Mouse (Mus musculus) layer of hippocampus, adult 18-20 months (tissue): Measurements from ENCODE around the gene Bcl6. TPM values are rescaled to one million over a fixed set of nuclear protein-coding genes. Genes with fewer than 3 reads are reported as not detected.

Experiments
- DNase-seq, 2 experiments: peaks; one replicate each; pipeline ENCODE4 v3.0.0; 2022; ENCODE audit warnings: low spot score in 2 of 2
- total RNA-seq, 2 experiments: library from RNA; stranded (reverse); gene quantifications; 2 replicates each; pipeline ENCODE4 v1.2.3; 2021

The Bcl6 gene
- total RNA-seq, 2 experiments from 2014 or later, result 55.9 to 63.8 TPM

- peak; percentile 81 to 94 for DNase-seq
These were observed 2.5 kb upstream of the Bcl6 start for GRCm38 (mm10) chr16:23991170-23991569.

GRCm38 (mm10) chr16:23990161-23990970 is 1.7 kb upstream of the Bcl6 start:
- no peak for DNase-seq

DNA sequence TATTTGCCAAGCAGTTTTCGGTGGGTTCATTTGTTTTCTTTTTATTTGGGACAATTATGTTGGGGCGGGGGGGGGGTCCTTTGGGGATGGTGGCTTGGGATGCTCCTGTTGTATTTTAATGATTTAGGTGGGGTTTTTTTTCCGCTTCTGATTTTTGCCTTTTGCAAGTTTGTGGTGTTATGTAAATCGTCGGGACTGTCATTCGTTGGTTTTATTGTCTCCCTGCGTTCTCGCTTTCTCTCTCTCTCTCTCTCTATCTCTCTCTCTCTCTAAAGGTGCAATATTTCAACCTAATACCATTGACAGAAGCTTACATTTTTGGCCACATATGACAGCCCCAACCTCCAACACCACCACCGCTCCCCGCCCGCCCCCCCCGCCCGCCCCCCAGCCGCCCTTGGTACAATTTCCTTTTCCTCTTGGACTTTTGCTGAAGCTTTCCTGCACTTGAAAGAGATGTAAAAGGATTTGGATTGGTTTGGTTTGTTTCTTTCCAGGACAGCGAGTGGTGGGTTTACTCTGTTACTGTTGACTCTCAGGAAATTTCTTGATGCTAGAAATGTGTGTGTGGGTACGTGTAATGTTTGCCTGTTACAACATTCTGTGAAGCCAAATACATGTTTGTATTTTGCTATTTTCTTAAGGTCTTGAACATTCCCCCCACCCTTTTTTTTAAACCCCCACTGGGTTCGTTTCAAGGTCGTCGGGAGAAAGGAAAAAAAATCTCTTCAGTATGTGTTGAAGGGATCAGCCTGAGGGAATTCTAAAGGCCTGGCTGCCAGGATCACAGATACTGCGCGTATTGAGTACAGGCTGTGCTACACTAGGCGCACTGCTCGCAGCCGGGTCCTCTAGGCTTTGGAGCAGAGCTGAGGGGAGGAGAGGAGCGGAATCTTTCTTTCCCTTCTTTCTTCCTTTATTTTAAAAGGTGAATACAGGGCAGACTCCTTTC is 833 bp upstream of the Bcl6 start:
- peak in 1 of 2 experiments; percentile 78 for DNase-seq

GRCm38 (mm10) chr16:23988157-23988465 is 541 bp downstream of the Bcl6 start:
- DNase-seq, result no peak

DNA sequence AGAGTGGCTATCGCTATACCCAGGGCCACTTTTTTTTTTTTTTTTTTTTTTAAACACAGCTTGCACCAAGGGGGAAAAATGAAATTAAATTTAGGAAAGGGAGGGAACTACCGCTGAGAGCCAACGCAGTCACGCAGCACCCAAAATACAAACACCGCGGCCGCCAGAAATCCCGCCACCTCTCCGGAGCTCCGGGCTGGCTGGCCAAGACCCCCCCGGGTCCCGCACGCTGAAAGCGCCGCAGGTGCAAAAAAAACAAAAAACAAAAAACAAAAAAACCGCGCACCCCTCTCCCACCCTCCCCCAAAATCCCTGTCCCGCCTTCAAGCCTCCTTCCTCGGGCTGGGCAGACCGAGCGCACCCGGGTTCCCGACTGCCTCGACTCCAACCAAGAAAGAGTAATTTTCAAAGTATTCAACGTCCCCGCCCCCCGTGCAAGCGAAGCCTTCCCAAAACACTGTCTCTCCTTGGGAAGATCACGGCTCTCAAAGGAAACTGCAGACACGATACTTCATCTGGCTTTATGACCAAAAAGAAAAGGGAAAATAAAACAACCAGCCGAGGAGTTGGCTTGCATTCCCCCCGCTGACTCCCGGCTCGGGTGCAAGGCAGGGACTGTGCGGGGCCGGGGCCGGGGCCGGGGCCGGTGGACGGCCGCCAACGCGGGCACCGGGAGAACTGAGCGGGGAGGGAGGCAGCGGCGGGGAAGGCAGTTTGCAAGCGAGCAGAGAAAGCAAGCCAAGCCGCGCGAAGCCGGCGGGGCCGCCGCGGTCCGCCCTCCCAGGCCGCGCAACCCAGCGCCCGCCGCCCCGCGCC is 1.1 kb downstream of the Bcl6 start:
- DNase-seq, result peak in 1 of 2 experiments; percentile 52

GRCm38 (mm10) chr16:23986871-23987270 is 1.8 kb downstream of the Bcl6 start:
- peak in 1 of 2 experiments; percentile 48 for DNase-seq

DNA sequence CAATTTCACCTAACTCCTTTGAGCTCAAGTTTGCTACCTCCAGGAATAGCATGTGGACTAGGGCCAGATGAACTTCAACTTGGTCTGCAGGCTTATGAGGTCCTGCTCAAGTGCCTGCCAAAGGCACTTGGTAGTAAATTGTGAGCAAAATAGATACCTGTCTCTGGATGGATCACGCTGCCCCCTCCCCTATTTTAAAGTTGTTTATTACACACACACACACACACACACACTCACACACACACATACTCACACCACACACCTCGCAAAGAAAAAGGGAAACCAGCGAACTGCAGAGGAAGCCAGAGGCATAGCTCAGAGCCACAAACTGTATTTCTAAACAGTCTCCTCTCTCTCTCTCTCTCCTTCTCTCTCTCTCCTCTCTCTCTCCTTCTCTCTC is 2.5 kb downstream of the Bcl6 start:
- no peak for DNase-seq

DNA sequence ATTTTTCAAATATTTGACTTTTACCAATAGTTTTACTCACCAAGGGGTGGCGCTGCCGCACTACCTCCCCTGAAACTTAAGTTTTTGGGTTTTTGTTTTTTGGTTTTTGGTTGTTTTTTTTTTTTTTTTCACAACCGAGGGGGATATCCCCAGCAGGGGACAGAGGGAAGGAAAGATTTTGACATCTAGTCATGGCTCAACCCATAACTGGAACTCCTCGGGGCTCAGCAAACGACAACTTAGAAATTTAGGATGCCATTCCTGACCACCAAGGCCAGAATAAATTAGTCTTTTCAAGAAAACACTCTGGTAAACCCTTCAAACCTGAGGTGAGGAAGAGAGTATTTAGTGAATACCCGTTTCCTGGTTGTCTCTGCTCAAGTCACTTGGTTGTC is 3.2 kb downstream of the Bcl6 start:
- DNase-seq, result no peak

GRCm38 (mm10) chr16:23984760-23985466 is 3.7 kb downstream of the Bcl6 start:
- peak in 1 of 2 experiments; percentile 66 for DNase-seq

GRCm38 (mm10) chr16:23984183-23984582 is 4.5 kb downstream of the Bcl6 start:
- peak; percentile 80 to 95 for DNase-seq

DNA sequence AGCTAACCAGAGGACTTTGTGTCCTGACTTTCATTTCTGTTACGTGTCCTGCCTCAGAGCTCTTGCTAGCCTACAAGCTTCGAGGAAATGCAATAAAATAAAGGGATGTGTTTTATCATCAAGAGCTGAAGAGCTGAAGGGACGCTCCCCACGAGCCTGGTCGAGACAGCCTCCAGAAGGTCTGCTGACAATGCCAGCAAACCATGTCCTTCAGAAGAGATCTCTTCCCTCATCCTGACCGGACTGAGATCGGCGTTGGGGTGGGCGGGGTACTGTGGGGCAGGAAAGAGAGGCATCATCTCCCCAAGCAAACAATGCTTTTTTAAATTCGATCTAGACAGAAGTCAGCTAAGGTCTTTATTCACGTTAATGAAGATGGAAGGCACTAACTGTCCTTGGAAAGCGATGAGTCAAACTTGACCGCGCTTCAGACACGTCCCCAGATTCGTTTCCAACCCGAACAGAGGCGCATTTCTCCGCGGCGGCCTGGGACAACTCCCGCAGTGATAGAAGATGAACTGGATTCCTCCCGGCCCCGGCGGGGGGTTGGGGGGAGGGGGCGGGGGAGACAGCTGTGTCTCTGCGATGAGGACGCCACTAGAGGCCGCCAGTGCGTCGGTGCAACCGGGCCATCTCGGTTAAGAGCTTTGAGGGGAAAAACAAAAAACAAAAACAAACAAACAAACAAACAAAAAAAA is 5.6 kb downstream of the Bcl6 start:
- peak in 1 of 2 experiments; percentile 86 for DNase-seq

GRCm38 (mm10) chr16:23981925-23982851 is 6.5 kb downstream of the Bcl6 start:
- peak in 1 of 2 experiments; percentile 91 for DNase-seq

GRCm38 (mm10) chr16:23980991-23981720 is 7.5 kb downstream of the Bcl6 start:
- DNase-seq, result no peak

DNA sequence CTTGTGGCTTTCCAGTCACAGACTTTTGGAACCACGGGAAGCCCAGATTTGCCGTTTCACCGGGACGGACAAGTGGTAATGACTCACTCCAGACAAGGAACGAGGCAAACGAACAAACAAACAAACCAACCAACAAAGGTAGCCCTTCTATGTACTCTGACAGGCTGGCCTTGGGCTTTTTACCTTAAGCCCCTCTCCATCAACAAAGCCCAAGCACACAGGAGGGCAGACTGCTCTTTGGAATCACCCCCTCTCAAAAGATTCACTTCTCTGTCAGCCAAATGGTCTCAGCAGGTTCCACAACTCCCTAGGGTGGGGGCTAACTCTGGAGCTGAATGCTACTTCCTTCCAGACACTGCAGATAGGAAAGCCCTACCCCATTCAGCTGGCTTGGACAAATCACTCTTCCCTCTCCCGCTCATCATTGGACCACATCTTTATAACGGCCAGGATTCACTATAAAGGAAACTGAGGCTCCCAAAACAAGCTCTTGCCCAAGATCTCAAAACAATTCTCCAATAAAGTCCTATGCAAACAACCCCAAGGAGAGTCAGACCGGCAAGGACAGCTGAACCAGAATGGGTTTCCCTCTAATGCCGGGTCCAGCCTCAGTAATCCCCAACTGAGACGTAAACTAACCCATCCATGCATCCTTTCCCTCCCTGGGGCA is 8.3 kb downstream of the Bcl6 start:
- no peak for DNase-seq

GRCm38 (mm10) chr16:23979446-23979845 is 9.2 kb downstream of the Bcl6 start:
- DNase-seq, result no peak

GRCm38 (mm10) chr16:23978495-23978894 is 10.2 kb downstream of the Bcl6 start:
- no peak for DNase-seq

- DNase-seq, result no peak
These were observed 10.9 kb downstream of the Bcl6 start for GRCm38 (mm10) chr16:23977732-23978131.

- no peak for DNase-seq
These were observed 12.5 kb downstream of the Bcl6 start for GRCm38 (mm10) chr16:23976196-23976595.
